Mouse (Mus musculus) embryo, embryonic 10.5 days (tissue): ENCODE measurements at regions not wholly inside any gene's neighbourhood (a gene's known extent, or its start where the extent isn't known, plus 50 kb on each side); places are given as distances from the start of the nearest gene placed in this dataset.

Source experiments
- DNase-seq: peaks from one replicate; pipeline ENCODE4 v3.0.0-alpha.2; 2015; ENCODE audit warnings: low spot score

GRCm38 (mm10) chr16:66086499-66086898, 271.4 kb downstream of the Vgll3 start:
- DNase-seq: peak; percentile 46

- DNase-seq: no peak
These were observed 277.7 kb downstream of the Vgll3 start for GRCm38 (mm10) chr16:66092766-66093165.

GRCm38 (mm10) chr16:66095682-66096081, 280.6 kb downstream of the Vgll3 start:
- DNase-seq: no peak

- DNase-seq: no peak
These were observed 302.9 kb downstream of the Vgll3 start for GRCm38 (mm10) chr16:66117930-66118329.

- no peak for DNase-seq
These were observed 322.7 kb downstream of the Vgll3 start for GRCm38 (mm10) chr16:66137755-66138154.

- no peak for DNase-seq
These were observed 329.7 kb downstream of the Vgll3 start for GRCm38 (mm10) chr16:66144765-66145164.

- no peak for DNase-seq
These were observed 330.2 kb downstream of the Vgll3 start for GRCm38 (mm10) chr16:66145280-66145679.

GRCm38 (mm10) chr16:66168289-66168688, 353.2 kb downstream of the Vgll3 start:
- DNase-seq: no peak

GRCm38 (mm10) chr16:66190801-66191200, 375.7 kb downstream of the Vgll3 start:
- peak; percentile 68 for DNase-seq

GRCm38 (mm10) chr16:66201406-66201805, 386.3 kb downstream of the Vgll3 start:
- no peak for DNase-seq
